Comparison of ENCODE assay signal across 14 mouse cellular contexts in genomic region chr1:91912227-91913119, GRCm38 (mm10).
A peak's percentile ranks its signal among the peaks of the same experiment; 100 is the strongest.
DNase-seq lines count a peak whose midpoint lies in the region; ATAC-seq and TF ChIP-seq lines count a peak whose summit lies in the region.
"Had no signal": no experiment of that assay in that cellular context is flagged by ENCODE, and none has a peak within 500 bp of the region (broad histone marks: within the 10 kb centered on the region; RNA-seq: fewer than 3 reads in every experiment).

No protein-coding gene starts in this region.

- H3K27me3 ChIP-seq in intestine, embryonic 14.5 days (replicated peaks; ENCODE audit: control insufficient read depth, insufficient read depth, low read length) = no peaks in the 10 kb centered on the region
- H3K27me3 ChIP-seq in intestine, postnatal 0 days (replicated peaks; ENCODE audit: control insufficient read depth, insufficient read depth, low read length) = no peaks in the 10 kb centered on the region; the same call in 1 of the 2 replicates
- no peaks in the 10 kb centered on the region for H3K27me3 ChIP-seq in stomach, embryonic 14.5 days (ENCODE audit: control insufficient read depth, insufficient read depth, low read length)
- H3K27me3 ChIP-seq in stomach, postnatal 0 days (ENCODE audit: control insufficient read depth, insufficient read depth, low read length) = no peaks in the 10 kb centered on the region
- H3K27me3 ChIP-seq: neural tube, embryonic 12.5 days had no signal

- no peak overlapping the region for H3K4me2 ChIP-seq in intestine, embryonic 14.5 days (ENCODE audit: low read length)
- no peak overlapping the region for H3K4me2 ChIP-seq in intestine, postnatal 0 days (replicated peaks; ENCODE audit: low read depth)
- no peak overlapping the region for H3K4me2 ChIP-seq in stomach, embryonic 14.5 days (replicated peaks; ENCODE audit: low read depth, low read length)
- no peak overlapping the region for H3K4me2 ChIP-seq in stomach, postnatal 0 days (replicated peaks; ENCODE audit: low read depth)
- H3K4me2 ChIP-seq: hindbrain, embryonic 14.5 days; neural tube, embryonic 12.5 days had no signal

- WGBS in intestine, embryonic 14.5 days = 29% methylated on average over 10 of the region's 10 CpGs
- WGBS in intestine, postnatal 0 days = 52% methylated on average over 10 of the region's 10 CpGs
- WGBS in stomach, embryonic 14.5 days = 31% methylated on average over 10 of the region's 10 CpGs
- 41% methylated on average over 10 of the region's 10 CpGs for WGBS in stomach, postnatal 0 days

- peaks cover 33% of the 10 kb centered on the region for H3K4me1 ChIP-seq in intestine, embryonic 14.5 days (replicated peaks; ENCODE audit: control insufficient read depth, insufficient read depth, low read length)
- no peaks in the 10 kb centered on the region for H3K4me1 ChIP-seq in intestine, postnatal 0 days (replicated peaks; ENCODE audit: control insufficient read depth, insufficient read depth, low read length)
- peaks cover 23% of the 10 kb centered on the region for H3K4me1 ChIP-seq in stomach, embryonic 14.5 days (ENCODE audit: control insufficient read depth, insufficient read depth, low read length)
- peaks cover 3% of the 10 kb centered on the region; the same call in 1 of the 2 replicates for H3K4me1 ChIP-seq in stomach, postnatal 0 days (replicated peaks; ENCODE audit: control insufficient read depth, insufficient read depth)
- H3K4me1 ChIP-seq: neural tube, embryonic 12.5 days had no signal

- no peaks in the 10 kb centered on the region for H3K9me3 ChIP-seq in intestine, embryonic 14.5 days (ENCODE audit: control insufficient read depth, low read length)
- no peaks in the 10 kb centered on the region for H3K9me3 ChIP-seq in intestine, postnatal 0 days (ENCODE audit: control insufficient read depth)
- no peaks in the 10 kb centered on the region for H3K9me3 ChIP-seq in stomach, embryonic 14.5 days (ENCODE audit: control insufficient read depth, low read depth, low read length)
- no peaks in the 10 kb centered on the region for H3K9me3 ChIP-seq in stomach, postnatal 0 days (ENCODE audit: control insufficient read depth, low read length)
- H3K9me3 ChIP-seq: G1E; neural tube, embryonic 12.5 days had no signal

- no peak overlapping the region for H3K4me3 ChIP-seq in intestine, embryonic 14.5 days (ENCODE audit: low read depth, low read length)
- no peak overlapping the region for H3K4me3 ChIP-seq in intestine, postnatal 0 days (ENCODE audit: low read depth, low read length)
- no peak overlapping the region for H3K4me3 ChIP-seq in stomach, embryonic 14.5 days (ENCODE audit: low read depth, low read length)
- H3K4me3 ChIP-seq in stomach, postnatal 0 days (ENCODE audit: low read depth, low read length) = no peak overlapping the region
- H3K4me3 ChIP-seq: neural tube, embryonic 12.5 days had no signal

- no peak for TF ChIP-seq CTCF in intestine, postnatal 0 days (IDR thresholded peaks at IDR 0.05; ENCODE audit: low read depth)
- TF ChIP-seq CTCF in stomach, postnatal 0 days (IDR thresholded peaks at IDR 0.05; ENCODE audit: low read depth) = no peak

- no peak for TF ChIP-seq EP300 in stomach, postnatal 0 days (optimal IDR thresholded peaks at IDR 0.05)

- peak; percentile 53; the same call in 1 of the 2 replicates for ATAC-seq in intestine, embryonic 14.5 days (replicated peaks; ENCODE audit: low FRiP score, low TSS enrichment, low read depth)
- no peak for ATAC-seq in intestine, postnatal 0 days
- ATAC-seq in stomach, embryonic 14.5 days (ENCODE audit: insufficient number of reproducible peaks, insufficient read depth, low FRiP score, low read depth) = peak; percentile 20; the same call in 1 of the 2 replicates
- no peak for ATAC-seq in stomach, postnatal 0 days (ENCODE audit: low FRiP score, low TSS enrichment)
- ATAC-seq in erythroid progenitor cell, adult 5-6 weeks (replicated peaks; ENCODE audit: low FRiP score, poor library complexity, severe bottlenecking) = no peak
- ATAC-seq: forebrain, embryonic 14.5 days had no signal

- H3K9ac ChIP-seq in intestine, embryonic 14.5 days (ENCODE audit: low read length) = no peak overlapping the region
- H3K9ac ChIP-seq in intestine, postnatal 0 days (ENCODE audit: low read depth, low read length) = no peak overlapping the region
- H3K9ac ChIP-seq in stomach, embryonic 14.5 days (replicated peaks; ENCODE audit: low read depth, low read length) = no peak overlapping the region
- no peak overlapping the region for H3K9ac ChIP-seq in stomach, postnatal 0 days (ENCODE audit: low read length)
- H3K9ac ChIP-seq: hindbrain, embryonic 14.5 days; neural tube, embryonic 12.5 days had no signal

- DNase-seq in intestine, embryonic 14.5 days (ENCODE audit: low spot score) = peak; percentile 63
- DNase-seq in stomach, postnatal 0 days (ENCODE audit: low spot score) = no peak
- peak; percentile 20 for DNase-seq in forelimb bud, embryonic 11.5 days (ENCODE audit: low read depth, low spot score)
- peak; percentile 74 for DNase-seq in testis, postnatal 10 days (ENCODE audit: low spot score)
- DNase-seq: adrenal gland, postnatal 25 days; cerebellum, adult 9-10 months had no signal

- H3K36me3 ChIP-seq in intestine, embryonic 14.5 days (ENCODE audit: control insufficient read depth, insufficient read depth, low read length) = no peaks in the 10 kb centered on the region
- no peaks in the 10 kb centered on the region for H3K36me3 ChIP-seq in intestine, postnatal 0 days (ENCODE audit: control insufficient read depth, insufficient read depth)
- H3K36me3 ChIP-seq in stomach, embryonic 14.5 days (ENCODE audit: control insufficient read depth, insufficient read depth, low read length) = no peaks in the 10 kb centered on the region
- no peaks in the 10 kb centered on the region for H3K36me3 ChIP-seq in stomach, postnatal 0 days (ENCODE audit: control insufficient read depth, insufficient read depth, low read length)
- H3K36me3 ChIP-seq: G1E; neural tube, embryonic 12.5 days had no signal

- H3K27ac ChIP-seq in intestine, embryonic 14.5 days (ENCODE audit: low read depth) = peak overlapping the region; percentile 76
- no peak overlapping the region for H3K27ac ChIP-seq in intestine, postnatal 0 days (ENCODE audit: low read depth, low read length)
- H3K27ac ChIP-seq in stomach, embryonic 14.5 days (ENCODE audit: low read length) = peak overlapping the region; percentile 67
- H3K27ac ChIP-seq in stomach, postnatal 0 days (replicated peaks) = no peak overlapping the region
- H3K27ac ChIP-seq: hindbrain, embryonic 14.5 days; macrophage; neural tube, embryonic 12.5 days had no signal

Comparison
In these comparisons a context has a peak if more than half of its experiments do, and no peak if none do; other contexts are left out.
1. ATAC-seq: peak in intestine, embryonic 14.5 days (single experiment) and stomach, embryonic 14.5 days (single experiment); none in intestine, postnatal 0 days (single experiment), stomach, postnatal 0 days (single experiment) and erythroid progenitor cell, adult 5-6 weeks (single experiment).
2. H3K27ac ChIP-seq: peak in intestine, embryonic 14.5 days (single experiment) and stomach, embryonic 14.5 days (single experiment); none in intestine, postnatal 0 days (single experiment) and stomach, postnatal 0 days (single experiment).